Mouse (Mus musculus): ENCODE measurements around the gene Mboat2. TPM values are rescaled to one million over a fixed set of nuclear protein-coding genes. Genes with fewer than 3 reads are reported as not detected.

The Mboat2 gene
- polyA plus RNA-seq, 1 experiment from 2014 or later: 42.1 TPM

DNA sequence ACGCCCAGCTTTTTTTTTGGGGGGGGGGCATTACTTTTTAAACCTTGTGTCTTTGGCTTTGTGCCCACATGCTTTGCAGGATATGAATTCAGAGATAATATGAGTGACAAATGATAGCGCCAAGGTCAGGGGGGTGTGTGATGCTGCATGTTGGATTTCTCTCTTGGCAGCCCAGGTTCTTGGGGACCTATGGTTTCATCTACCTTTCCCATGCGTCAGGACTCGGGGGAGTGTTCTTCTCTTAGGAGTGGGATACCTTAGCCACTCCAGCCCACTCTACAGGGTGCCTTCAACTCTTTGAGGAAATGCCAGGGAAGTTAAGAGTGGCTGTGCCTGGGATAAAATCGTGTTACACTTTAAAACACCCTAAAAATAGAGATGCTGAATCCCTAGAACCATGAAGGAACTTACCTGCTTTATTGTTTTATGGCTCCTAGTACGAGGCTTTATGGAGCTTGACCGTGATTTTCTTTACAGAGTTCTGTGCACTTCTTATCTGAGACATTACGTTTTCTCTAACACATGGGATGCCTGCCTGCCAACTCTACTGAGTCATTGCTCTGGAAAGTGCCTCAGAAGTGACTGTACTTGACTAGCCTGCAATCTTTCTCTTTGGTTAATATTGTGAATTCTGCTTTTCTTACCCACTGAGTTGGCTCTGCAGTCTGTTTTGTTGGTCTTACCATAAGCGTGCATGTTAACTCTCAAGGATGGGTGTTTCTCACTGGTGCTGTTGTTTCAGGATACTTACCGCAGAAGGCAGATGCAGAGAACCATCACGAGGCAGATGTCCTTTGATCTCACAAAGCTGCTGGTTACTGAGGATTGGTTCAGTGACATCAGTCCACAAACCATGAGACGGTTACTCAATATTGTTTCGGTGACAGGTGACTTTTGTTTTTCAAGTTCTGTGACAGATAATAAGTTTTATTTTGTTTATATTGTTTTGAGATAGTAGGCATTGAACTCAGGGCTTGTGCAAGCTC is 182.2 kb downstream of the Mboat2 start:
- H3K9ac ChIP-seq (ENCODE audit: low read length): no peak overlapping the region
- no peaks in the 10 kb centered on the region for H3K27me3 ChIP-seq (ENCODE audit: control insufficient read depth, insufficient read depth, low read depth, low read length)
- H3K4me3 ChIP-seq (ENCODE audit: low read length): no peak overlapping the region
- no peak overlapping the region for H3K27ac ChIP-seq (ENCODE audit: low read length)
- ATAC-seq (ENCODE audit: low read depth): no peak
- peaks cover 40% of the 10 kb centered on the region for H3K36me3 ChIP-seq (ENCODE audit: control insufficient read depth, insufficient read depth, low read length)
- no peaks in the 10 kb centered on the region for H3K4me1 ChIP-seq (replicated peaks; ENCODE audit: control insufficient read depth, insufficient read depth, low read length)
- H3K9me3 ChIP-seq (ENCODE audit: control insufficient read depth, low read length): no peaks in the 10 kb centered on the region
- H3K4me2 ChIP-seq (ENCODE audit: low read depth, low read length): no peak overlapping the region
- 65% methylated on average over 13 of the region's 13 CpGs for WGBS

Other genes starting within 250 kb of the Mboat2 start
- gene Klf11, start 179.6 kb upstream of the Mboat2 start, polyA plus RNA-seq (2015; fragmentation: Nextera tagmentation; extraction: Ambion mirVana): 15.7 and 15.8 TPM in 2 replicates
- gene Cys1, start 149.1 kb upstream of the Mboat2 start, polyA plus RNA-seq (2015; fragmentation: Nextera tagmentation; extraction: Ambion mirVana): 1.6 and 2.4 TPM in 2 replicates
- 196 and 207 TPM in 2 replicates for gene Rrm2, start 122.6 kb upstream of the Mboat2 start, polyA plus RNA-seq (2015; fragmentation: Nextera tagmentation; extraction: Ambion mirVana)
- gene Kidins220, start 144.0 kb downstream of the Mboat2 start, polyA plus RNA-seq (2015; fragmentation: Nextera tagmentation; extraction: Ambion mirVana): 22.3 and 23.9 TPM in 2 replicates

Data from lung, embryonic 16.5 days (tissue).